Mouse (Mus musculus) limb, embryonic 11.5 days (tissue): ENCODE measurements around the gene Fam19a2. TPM values are rescaled to one million over a fixed set of nuclear protein-coding genes. Genes with fewer than 3 reads are reported as not detected.

ENCODE experiments used
- ATAC-seq: fragments of 200-750 bp; cut with Nextera tagmentation; 2 replicates; pipeline ENCODE4 v1.8.0; 2017; ENCODE audit warnings: low read depth; ENCODE audit not compliant: insufficient number of reproducible peaks, low FRiP score, low TSS enrichment
- DNase-seq: peaks from one replicate; pipeline ENCODE4 v3.0.0-alpha.2; 2015; ENCODE audit warnings: low spot score
- H3K27ac ChIP-seq: fragments of 300-500 bp; sonication (generic); replicated peaks from 2 replicates; pipeline ENCODE4 v1.5.1; 2014; ENCODE audit warnings: low read depth, mild to moderate bottlenecking, low read length
- H3K27me3 ChIP-seq: fragments of 300-500 bp; sonication (generic); 2 replicates; pipeline ENCODE4 v1.6.1; 2014; ENCODE audit warnings: mild to moderate bottlenecking, low read length, mixed read lengths; ENCODE audit not compliant: control insufficient read depth, insufficient read depth
- H3K36me3 ChIP-seq: fragments of 300-500 bp; sonication (generic); 2 replicates; pipeline ENCODE4 v1.6.1; 2014; ENCODE audit warnings: mild to moderate bottlenecking, low read length, moderate library complexity, mixed read lengths; ENCODE audit not compliant: control insufficient read depth, insufficient read depth
- H3K4me1 ChIP-seq: fragments of 300-500 bp; sonication (generic); 2 replicates; pipeline ENCODE4 v1.6.1; 2014; ENCODE audit warnings: low read length, mixed read lengths; ENCODE audit not compliant: control insufficient read depth, insufficient read depth
- H3K4me2 ChIP-seq: fragments of 300-500 bp; sonication (generic); 2 replicates; pipeline ENCODE4 v1.6.1; 2014; ENCODE audit warnings: low read depth, mild to moderate bottlenecking, moderate library complexity; ENCODE audit not compliant: severe bottlenecking
- H3K4me3 ChIP-seq: fragments of 300-500 bp; sonication (generic); 2 replicates; pipeline ENCODE4 v1.5.1; 2014; ENCODE audit warnings: low read depth, low read length
- H3K9ac ChIP-seq: fragments of 300-500 bp; sonication (generic); 2 replicates; pipeline ENCODE4 v1.6.1; 2014; ENCODE audit warnings: mild to moderate bottlenecking, low read length
- H3K9me3 ChIP-seq: fragments of 300-500 bp; sonication (generic); 2 replicates; pipeline ENCODE4 v1.6.1; 2016; ENCODE audit warnings: low read length; ENCODE audit not compliant: control insufficient read depth
- WGBS: fragments of 180-500 bp; shearing (Covaris S2); extraction: QIAGEN DNeasy Blood & Tissue Kit; methylation state at CpG from one replicate; pipeline ENCODE4 v1.1.7; 2014; 5-methylcytosine and 5-hydroxymethylcytosine counted together
- polyA plus RNA-seq: library from polyadenylated mRNA; unstranded; fragments of >200 nt; fragmentation: Nextera tagmentation; extraction: Ambion mirVana; gene quantifications from 2 replicates; pipeline ENCODE4 v1.2.1, GENCODE M21; 2014

Gene Fam19a2
- polyA plus RNA-seq, 1 experiment from 2014 or later: 2.5 TPM

GRCm38 (mm10) chr10:123678284-123678864 is 414.6 kb downstream of the Fam19a2 start:
- no peak for DNase-seq
- H3K9ac ChIP-seq: no peak overlapping the region
- ATAC-seq: no peak
- no peaks in the 10 kb centered on the region for H3K9me3 ChIP-seq
- H3K27ac ChIP-seq: no peak overlapping the region
- no peak overlapping the region for H3K4me2 ChIP-seq
- no peaks in the 10 kb centered on the region for H3K4me1 ChIP-seq
- no peaks in the 10 kb centered on the region for H3K36me3 ChIP-seq
- WGBS: 7% methylated on average over 7 of the region's 7 CpGs
- no peak overlapping the region for H3K4me3 ChIP-seq
- H3K27me3 ChIP-seq: no peaks in the 10 kb centered on the region

- no peak for ATAC-seq
- Histone ChIP-seq H3K27me3 (no peaks in the 10 kb centered on the region), H3K9ac (no peak overlapping the region), H3K4me3 (no peak overlapping the region), H3K36me3 (no peaks in the 10 kb centered on the region), H3K4me1 (no peaks in the 10 kb centered on the region), H3K9me3 (no peaks in the 10 kb centered on the region), H3K27ac (no peak overlapping the region), H3K4me2 (no peak overlapping the region)
- DNase-seq: no peak
- 74% methylated on average over 9 of the region's 9 CpGs for WGBS
These were observed 419.0 kb downstream of the Fam19a2 start for GRCm38 (mm10) chr10:123682718-123683255.

- no peaks in the 10 kb centered on the region for H3K27me3 ChIP-seq
- ATAC-seq (no peak), DNase-seq (no peak)
- H3K36me3 ChIP-seq: no peaks in the 10 kb centered on the region
- no peak overlapping the region for H3K27ac ChIP-seq
- no peaks in the 10 kb centered on the region for H3K9me3 ChIP-seq
- no peaks in the 10 kb centered on the region for H3K4me1 ChIP-seq
- no peak overlapping the region for H3K4me2 ChIP-seq
- no peak overlapping the region for H3K4me3 ChIP-seq
- no peak overlapping the region for H3K9ac ChIP-seq
- WGBS: 79% methylated on average over 8 of the region's 8 CpGs
These were observed 428.6 kb downstream of the Fam19a2 start for GRCm38 (mm10) chr10:123692186-123692925.

- no peak overlapping the region for H3K4me3 ChIP-seq
- H3K9ac ChIP-seq: no peak overlapping the region
- ATAC-seq (no peak), DNase-seq (no peak)
- no peaks in the 10 kb centered on the region for H3K4me1 ChIP-seq
- no peaks in the 10 kb centered on the region for H3K36me3 ChIP-seq
- H3K4me2 ChIP-seq: no peak overlapping the region
- WGBS: 87% methylated on average over 4 of the region's 4 CpGs
- no peak overlapping the region for H3K27ac ChIP-seq
- H3K27me3 ChIP-seq: no peaks in the 10 kb centered on the region
- H3K9me3 ChIP-seq: no peaks in the 10 kb centered on the region
These were observed 429.1 kb downstream of the Fam19a2 start for GRCm38 (mm10) chr10:123692926-123693224.

- Histone ChIP-seq H3K4me2 (no peak overlapping the region), H3K9ac (no peak overlapping the region), H3K27me3 (no peaks in the 10 kb centered on the region), H3K4me1 (no peaks in the 10 kb centered on the region), H3K36me3 (no peaks in the 10 kb centered on the region), H3K27ac (no peak overlapping the region), H3K4me3 (no peak overlapping the region), H3K9me3 (no peaks in the 10 kb centered on the region)
- WGBS: 93% methylated on average over 4 of the region's 4 CpGs
- ATAC-seq (no peak), DNase-seq (no peak)
These were observed 438.8 kb downstream of the Fam19a2 start for GRCm38 (mm10) chr10:123702595-123702994.

- Histone ChIP-seq H3K27me3 (no peaks in the 10 kb centered on the region), H3K36me3 (no peaks in the 10 kb centered on the region), H3K9ac (no peak overlapping the region), H3K4me2 (no peak overlapping the region), H3K4me1 (no peaks in the 10 kb centered on the region), H3K9me3 (no peaks in the 10 kb centered on the region), H3K27ac (no peak overlapping the region), H3K4me3 (no peak overlapping the region)
- ATAC-seq (no peak), DNase-seq (no peak)
- 90% methylated on average over 3 of the region's 3 CpGs for WGBS
These were observed 443.2 kb downstream of the Fam19a2 start for GRCm38 (mm10) chr10:123707026-123707425.

- WGBS: 92% methylated on average over 2 of the region's 2 CpGs
These were observed 446.9 kb downstream of the Fam19a2 start for GRCm38 (mm10) chr10:123710738-123711137.

GRCm38 (mm10) chr10:123721952-123722460 is 458.2 kb downstream of the Fam19a2 start:
- no peaks in the 10 kb centered on the region for H3K36me3 ChIP-seq
- H3K4me2 ChIP-seq: no peak overlapping the region
- DNase-seq (no peak), ATAC-seq (no peak)
- H3K9me3 ChIP-seq: no peaks in the 10 kb centered on the region
- H3K9ac ChIP-seq: no peak overlapping the region
- no peaks in the 10 kb centered on the region for H3K27me3 ChIP-seq
- no peak overlapping the region for H3K4me3 ChIP-seq
- 81% methylated on average over 2 of the region's 2 CpGs for WGBS
- no peaks in the 10 kb centered on the region for H3K4me1 ChIP-seq
- H3K27ac ChIP-seq: no peak overlapping the region

More at GRCm38 (mm10) chr10:123710738-123711137, 446.9 kb downstream of the Fam19a2 start:
- no peak overlapping the region for H3K4me3 ChIP-seq
- ATAC-seq: no peak
- DNase-seq: no peak
- no peaks in the 10 kb centered on the region for H3K36me3 ChIP-seq
- no peaks in the 10 kb centered on the region for H3K27me3 ChIP-seq
- no peak overlapping the region for H3K9ac ChIP-seq
- H3K9me3 ChIP-seq: no peaks in the 10 kb centered on the region
- H3K4me2 ChIP-seq: no peak overlapping the region
- H3K4me1 ChIP-seq: no peaks in the 10 kb centered on the region
- H3K27ac ChIP-seq: no peak overlapping the region
